Mouse (Mus musculus): ENCODE results near the gene Ppp1r2. TPM values are rescaled to one million over a fixed set of nuclear protein-coding genes. Genes with fewer than 3 reads are reported as not detected.

The Ppp1r2 gene
- polyA plus RNA-seq, 1 experiment = 31.7 TPM

- Histone ChIP-seq H3K36me3 (ENCODE audit: control insufficient read depth, insufficient read depth, low read length) (no peaks in the 10 kb centered on the region), H3K4me3 (ENCODE audit: control insufficient read depth, insufficient read depth, low read length) (no peak overlapping the region), H3K4me1 (replicated peaks; ENCODE audit: control insufficient read depth, insufficient read depth, low read length) (no peaks in the 10 kb centered on the region; the same call in 1 of the 2 replicates), H3K27me3 (ENCODE audit: control insufficient read depth, insufficient read depth, low read length) (no peaks in the 10 kb centered on the region), H3K27ac (ENCODE audit: control insufficient read depth, insufficient read depth, low read length) (no peak overlapping the region)
- DNase-seq = no peak
- TF ChIP-seq CTCF (IDR thresholded peaks at IDR 0.05; ENCODE audit: borderline replicate concordance, control insufficient read depth, extremely low read depth, insufficient read depth, low read length, poor library complexity) (no peak), POLR2A (IDR thresholded peaks at IDR 0.05; ENCODE audit: control insufficient read depth, extremely low read depth, insufficient read depth, low read length, poor library complexity) (no peak)
- 35% methylated on average over 7 of the region's 7 CpGs for WGBS
Observed at GRCm38 (mm10) chr16:31290751-31291365, 15.8 kb upstream of the Ppp1r2 start.

- Histone ChIP-seq H3K4me1 (replicated peaks; ENCODE audit: control insufficient read depth, insufficient read depth, low read length) (no peaks in the 10 kb centered on the region; the same call in 1 of the 2 replicates), H3K4me3 (ENCODE audit: control insufficient read depth, insufficient read depth, low read length) (no peak overlapping the region), H3K27ac (ENCODE audit: control insufficient read depth, insufficient read depth, low read length) (no peak overlapping the region), H3K27me3 (ENCODE audit: control insufficient read depth, insufficient read depth, low read length) (no peaks in the 10 kb centered on the region), H3K36me3 (ENCODE audit: control insufficient read depth, insufficient read depth, low read length) (no peaks in the 10 kb centered on the region)
- 19% methylated on average over 10 of the region's 10 CpGs for WGBS
- DNase-seq = no peak
- TF ChIP-seq CTCF (IDR thresholded peaks at IDR 0.05; ENCODE audit: borderline replicate concordance, control insufficient read depth, extremely low read depth, insufficient read depth, low read length, poor library complexity) (no peak), POLR2A (IDR thresholded peaks at IDR 0.05; ENCODE audit: control insufficient read depth, extremely low read depth, insufficient read depth, low read length, poor library complexity) (no peak)
Observed at GRCm38 (mm10) chr16:31290281-31290680, 15.2 kb upstream of the Ppp1r2 start.

GRCm38 (mm10) chr16:31287712-31288111 lies 12.6 kb upstream of the Ppp1r2 start:
- Histone ChIP-seq H3K4me1 (replicated peaks; ENCODE audit: control insufficient read depth, insufficient read depth, low read length) (no peaks in the 10 kb centered on the region; the same call in 1 of the 2 replicates), H3K27ac (ENCODE audit: control insufficient read depth, insufficient read depth, low read length) (no peak overlapping the region), H3K4me3 (ENCODE audit: control insufficient read depth, insufficient read depth, low read length) (no peak overlapping the region), H3K36me3 (ENCODE audit: control insufficient read depth, insufficient read depth, low read length) (no peaks in the 10 kb centered on the region), H3K27me3 (ENCODE audit: control insufficient read depth, insufficient read depth, low read length) (no peaks in the 10 kb centered on the region)
- 95% methylated on average over 3 of the region's 3 CpGs for WGBS
- no peak for DNase-seq
- TF ChIP-seq CTCF (IDR thresholded peaks at IDR 0.05; ENCODE audit: borderline replicate concordance, control insufficient read depth, extremely low read depth, insufficient read depth, low read length, poor library complexity) (no peak), POLR2A (IDR thresholded peaks at IDR 0.05; ENCODE audit: control insufficient read depth, extremely low read depth, insufficient read depth, low read length, poor library complexity) (no peak)

- Histone ChIP-seq H3K27ac (ENCODE audit: control insufficient read depth, insufficient read depth, low read length) (no peak overlapping the region), H3K27me3 (ENCODE audit: control insufficient read depth, insufficient read depth, low read length) (no peaks in the 10 kb centered on the region), H3K4me1 (replicated peaks; ENCODE audit: control insufficient read depth, insufficient read depth, low read length) (no peaks in the 10 kb centered on the region; the same call in 1 of the 2 replicates), H3K4me3 (ENCODE audit: control insufficient read depth, insufficient read depth, low read length) (no peak overlapping the region), H3K36me3 (ENCODE audit: control insufficient read depth, insufficient read depth, low read length) (no peaks in the 10 kb centered on the region)
- WGBS = 92% methylated on average over 11 of the region's 11 CpGs
- no peak for TF ChIP-seq POLR2A (IDR thresholded peaks at IDR 0.05; ENCODE audit: control insufficient read depth, extremely low read depth, insufficient read depth, low read length, poor library complexity)
- no peak for DNase-seq
Observed at GRCm38 (mm10) chr16:31286801-31287488, 11.9 kb upstream of the Ppp1r2 start.

- no peaks in the 10 kb centered on the region for H3K27me3 ChIP-seq (ENCODE audit: control insufficient read depth, insufficient read depth, low read length)
- TF ChIP-seq POLR2A (IDR thresholded peaks at IDR 0.05; ENCODE audit: control insufficient read depth, extremely low read depth, insufficient read depth, low read length, poor library complexity) = no peak
- TF ChIP-seq CTCF (IDR thresholded peaks at IDR 0.05; ENCODE audit: borderline replicate concordance, control insufficient read depth, extremely low read depth, insufficient read depth, low read length, poor library complexity) = no peak
- no peaks in the 10 kb centered on the region for H3K36me3 ChIP-seq (ENCODE audit: control insufficient read depth, insufficient read depth, low read length)
- no peaks in the 10 kb centered on the region for H3K4me1 ChIP-seq (replicated peaks; ENCODE audit: control insufficient read depth, insufficient read depth, low read length)
- H3K27ac ChIP-seq (ENCODE audit: control insufficient read depth, insufficient read depth, low read length) = no peak overlapping the region
- H3K4me3 ChIP-seq (ENCODE audit: control insufficient read depth, insufficient read depth, low read length) = no peak overlapping the region
- 94% methylated on average over 2 of the region's 2 CpGs for WGBS
- DNase-seq = no peak
Observed at GRCm38 (mm10) chr16:31281981-31282380, 6.9 kb upstream of the Ppp1r2 start.

GRCm38 (mm10) chr16:31280176-31280575 lies 5.1 kb upstream of the Ppp1r2 start:
- Histone ChIP-seq H3K27ac (ENCODE audit: control insufficient read depth, insufficient read depth, low read length) (no peak overlapping the region), H3K36me3 (ENCODE audit: control insufficient read depth, insufficient read depth, low read length) (no peaks in the 10 kb centered on the region), H3K4me3 (ENCODE audit: control insufficient read depth, insufficient read depth, low read length) (no peak overlapping the region), H3K27me3 (ENCODE audit: control insufficient read depth, insufficient read depth, low read length) (no peaks in the 10 kb centered on the region), H3K4me1 (replicated peaks; ENCODE audit: control insufficient read depth, insufficient read depth, low read length) (no peaks in the 10 kb centered on the region)
- no peak for TF ChIP-seq CTCF (IDR thresholded peaks at IDR 0.05; ENCODE audit: borderline replicate concordance, control insufficient read depth, extremely low read depth, insufficient read depth, low read length, poor library complexity)
- 98% methylated on average over 4 of the region's 4 CpGs for WGBS
- no peak for DNase-seq

Measured in thymus, adult 2 months (tissue).